Mouse (Mus musculus): ENCODE results near the gene Topaz1. TPM values are rescaled to one million over a fixed set of nuclear protein-coding genes. Genes with fewer than 3 reads are reported as not detected.

Topaz1 gene
- polyA plus RNA-seq (2015; fragmentation: Nextera tagmentation; extraction: Ambion mirVana), result 0.03 and 0.05 TPM in 2 replicates

GRCm38 (mm10) chr9:122747060-122747459 is at the start of gene Topaz1:
Gene Topaz1, plus strand, starts transcription at chr9:122747346.

GRCm38 (mm10) chr9:122805053-122805844 is 58.1 kb downstream of the Topaz1 start, which contains the start of gene Tcaim:
Gene Tcaim, plus strand, starts transcription at chr9:122805539.

GRCm38 (mm10) chr9:122843760-122844159 is 96.6 kb downstream of the Topaz1 start, which contains the start of gene Gm35549:
Gene Gm35549, minus strand, starts transcription at chr9:122844035.

Other genes with a start within 250 kb of the Topaz1 start
- gene Tcaim, start 58.2 kb downstream of the Topaz1 start, polyA plus RNA-seq (2015; fragmentation: Nextera tagmentation; extraction: Ambion mirVana), result 7.0 and 9.1 TPM in 2 replicates
- gene Gm35549, start 96.7 kb downstream of the Topaz1 start, polyA plus RNA-seq (2015; fragmentation: Nextera tagmentation; extraction: Ambion mirVana), result 0.47 TPM in 1 of 2 replicates, not detected in the other
- gene Zfp445, start 118.7 kb downstream of the Topaz1 start, polyA plus RNA-seq (2015; fragmentation: Nextera tagmentation; extraction: Ambion mirVana), result 18.7 and 29.7 TPM in 2 replicates
- gene Zkscan7, start 138.3 kb downstream of the Topaz1 start, polyA plus RNA-seq (2015; fragmentation: Nextera tagmentation; extraction: Ambion mirVana), result 3.0 and 3.9 TPM in 2 replicates
- 9.1 TPM in 2 replicates for gene Zfp105, start 175.7 kb downstream of the Topaz1 start, polyA plus RNA-seq (2015; fragmentation: Nextera tagmentation; extraction: Ambion mirVana)
- gene 1110059G10Rik, start 203.7 kb downstream of the Topaz1 start, polyA plus RNA-seq (2015; fragmentation: Nextera tagmentation; extraction: Ambion mirVana), result 53.2 and 60.2 TPM in 2 replicates
- 7.9 and 11.4 TPM in 2 replicates for gene Kif15, start 203.7 kb downstream of the Topaz1 start, polyA plus RNA-seq (2015; fragmentation: Nextera tagmentation; extraction: Ambion mirVana)